8 mouse cellular contexts compared by ENCODE assay signal in the genomic region with DNA sequence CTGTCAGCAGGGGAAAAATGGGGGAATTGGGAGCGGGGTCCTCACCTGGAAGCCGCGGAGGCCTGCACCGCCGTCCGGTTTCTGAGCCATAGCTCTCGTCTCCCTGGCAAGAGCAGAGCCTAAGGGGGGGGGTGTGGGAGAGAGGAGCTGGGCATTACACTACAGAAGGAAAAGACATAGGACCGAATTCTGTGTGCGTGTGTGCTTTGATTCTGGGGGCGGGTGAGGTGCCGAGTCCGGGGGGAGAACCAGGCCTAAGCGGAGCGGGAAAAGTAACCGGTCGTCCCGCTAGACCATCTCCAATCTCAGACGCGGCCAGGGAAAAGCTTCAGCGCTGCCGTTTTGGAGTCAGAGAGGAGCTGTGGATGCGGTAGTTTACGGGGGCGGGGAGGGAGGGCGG. TPM values are rescaled to one million over a fixed set of nuclear protein-coding genes. Genes with fewer than 3 reads are reported as not detected.
A peak's percentile ranks its signal among the peaks of the same experiment; 100 is the strongest.
DNase-seq lines count a peak whose midpoint lies in the region; ATAC-seq and TF ChIP-seq lines count a peak whose summit lies in the region.

No protein-coding gene starts in this region.

- H3K9ac ChIP-seq in hindbrain, embryonic 11.5 days (ENCODE audit: low read depth, low read length) = peak overlapping the region; percentile 84
- H3K9ac ChIP-seq in liver, embryonic 16.5 days (ENCODE audit: low read depth, low read length) = peak overlapping the region; percentile 58

- H3ac ChIP-seq in C2C12 (ENCODE audit: control insufficient read depth, insufficient read length, low read depth) = peak overlapping the region; percentile 69

- peak overlapping the region; percentile 81 for H3K27ac ChIP-seq in hindbrain, embryonic 11.5 days (ENCODE audit: low read depth, low read length)
- no peak overlapping the region for H3K27ac ChIP-seq in liver, embryonic 16.5 days (ENCODE audit: low read length)

- H3K79me3 ChIP-seq in C2C12 (ENCODE audit: low read depth) = no peaks in the 10 kb centered on the region

- H3K27me3 ChIP-seq in C2C12 (ENCODE audit: control insufficient read depth, insufficient read depth, insufficient read length) = no peaks in the 10 kb centered on the region
- no peaks in the 10 kb centered on the region; the same call in 1 of the 2 replicates for H3K27me3 ChIP-seq in hindbrain, embryonic 11.5 days (ENCODE audit: control insufficient read depth, insufficient read depth, low read length)
- H3K27me3 ChIP-seq in liver, embryonic 16.5 days (ENCODE audit: control insufficient read depth, insufficient read depth, low read depth, low read length) = peaks cover 33% of the 10 kb centered on the region

- no peak for TF ChIP-seq CTCF in C2C12 (IDR thresholded peaks at IDR 0.05; ENCODE audit: control insufficient read depth, insufficient read depth, insufficient read length)

- H3K4me3 ChIP-seq in C2C12 (ENCODE audit: insufficient read depth, poor library complexity, severe bottlenecking) = peak overlapping the region; percentile 48
- H3K4me3 ChIP-seq in hindbrain, embryonic 11.5 days (ENCODE audit: low read depth, low read length) = peak overlapping the region; percentile 62
- peak overlapping the region; percentile 64 for H3K4me3 ChIP-seq in liver, embryonic 16.5 days (ENCODE audit: low read depth, low read length)

- ATAC-seq in hindbrain, embryonic 11.5 days (ENCODE audit: low FRiP score) = peak; percentile 1; the same call in 1 of the 2 replicates
- no peak for ATAC-seq in liver, embryonic 16.5 days (ENCODE audit: low read depth)
- no peak for ATAC-seq in megakaryocyte-erythroid progenitor cell, adult 5-6 weeks (replicated peaks; ENCODE audit: low FRiP score, low TSS enrichment, poor library complexity, severe bottlenecking)

- H3K4me1 ChIP-seq in hindbrain, embryonic 11.5 days (replicated peaks; ENCODE audit: control insufficient read depth, insufficient read depth, low read length) = no peaks in the 10 kb centered on the region
- H3K4me1 ChIP-seq in liver, embryonic 16.5 days (ENCODE audit: control insufficient read depth, low read depth, low read length) = no peaks in the 10 kb centered on the region; the same call in 1 of the 2 replicates

- no peaks in the 10 kb centered on the region for H3K9me3 ChIP-seq in hindbrain, embryonic 11.5 days (ENCODE audit: control insufficient read depth, low read length)
- no peaks in the 10 kb centered on the region for H3K9me3 ChIP-seq in liver, embryonic 16.5 days (replicated peaks; ENCODE audit: control insufficient read depth, low read length)

- H3K36me3 ChIP-seq in C2C12 (ENCODE audit: control insufficient read depth, insufficient read depth) = peaks cover 29% of the 10 kb centered on the region
- no peaks in the 10 kb centered on the region; the same call in 1 of the 2 replicates for H3K36me3 ChIP-seq in hindbrain, embryonic 11.5 days (ENCODE audit: control insufficient read depth, insufficient read depth, low read length)
- no peaks in the 10 kb centered on the region for H3K36me3 ChIP-seq in liver, embryonic 16.5 days (ENCODE audit: control insufficient read depth, insufficient read depth)

- DNase-seq in heart, adult 11 months = peak; percentile 90
- DNase-seq in heart, postnatal 25 days (ENCODE audit: low spot score) = no peak
- peak; percentile 21 to 24 for DNase-seq in cerebellum, postnatal 36 days
- DNase-seq in hindbrain, embryonic 11.5 days (ENCODE audit: low spot score) = peak; percentile 30
- DNase-seq in ovary, postnatal 36 days (ENCODE audit: low spot score) = no peak

- intact Hi-C loops in heart, postnatal 25 days (cut with DNase I) = loop anchor here (5.0 kb wide), 1 partner anchor 169 kb away; no protein-coding TSS in a partner anchor

- 17% methylated on average over 18 of the region's 25 CpGs for whole genome bisulfite sequencing in hindbrain, embryonic 11.5 days
- WGBS in liver, embryonic 16.5 days (ENCODE audit: insufficient replicate concordance) = 24% methylated on average over 25 of the region's 25 CpGs

- peak overlapping the region; percentile 39 for H3K4me2 ChIP-seq in hindbrain, embryonic 11.5 days (replicated peaks; ENCODE audit: low read depth, low read length)
- H3K4me2 ChIP-seq in liver, embryonic 16.5 days (ENCODE audit: low read depth, low read length) = peak overlapping the region; percentile 64

- peaks cover 28% of the 10 kb centered on the region for H3K79me2 ChIP-seq in C2C12 (ENCODE audit: control insufficient read depth, insufficient read depth)

TF ChIP-seq in C2C12, 6 proteins besides CTCF, POLR2A, EP300 and RAD21:
- TF ChIP-seq FOSL1 (IDR thresholded peaks at IDR 0.05; ENCODE audit: insufficient read depth, low read length, poor library complexity, severe bottlenecking) = no peak

RNA-seq across cellular contexts. Expression of a gene that starts 0.7 kb away (rescaled TPM):
- 100 to 1,000 TPM in 1 of 2 experiments, 10 to 100 TPM in 1; 96.9 to 102 TPM for total RNA-seq in heart, postnatal 25 days (2021)
- polyA plus RNA-seq in C2C12 (2012; fragmentation: generic; extraction: Trizol) = 235 TPM
- polyA plus RNA-seq in hindbrain, embryonic 11.5 days (2014; fragmentation: Nextera tagmentation; extraction: Ambion mirVana) = 842 and 887 TPM in 2 replicates
- 74.9 and 84.6 TPM in 2 replicates for polyA plus RNA-seq in liver, embryonic 16.5 days (2015; fragmentation: Nextera tagmentation; extraction: Ambion mirVana)
- total RNA-seq in megakaryocyte-erythroid progenitor cell, adult 5-6 weeks (2014; fragmentation: Nextera tagmentation) = 0.54 and 3.5 TPM in 2 replicates
- total RNA-seq in megakaryocyte-erythroid progenitor cell, adult 5-6 weeks (2017) = 0.28 and 2.7 TPM in 2 replicates

Comparison
In these comparisons a context has a peak if more than half of its experiments do, and no peak if none do; other contexts are left out.
1. DNase-seq: peak in heart, adult 11 months (single experiment), cerebellum, postnatal 36 days (2 of 2) and hindbrain, embryonic 11.5 days (single experiment); none in heart, postnatal 25 days (single experiment) and ovary, postnatal 36 days (single experiment).
2. Peak in every context shown above with its lines, with median percentiles within 50 percentile points of each other: H3K4me3 ChIP-seq.